Mouse (Mus musculus) forebrain, embryonic 16.5 days (tissue): ENCODE data around the gene Slc22a4. TPM values are rescaled to one million over a fixed set of nuclear protein-coding genes. Genes with fewer than 3 reads are reported as not detected.

Source experiments
- ATAC-seq: fragments of 200-750 bp; cut with Nextera tagmentation; 2 replicates; pipeline ENCODE4 v1.8.0; 2017; ENCODE audit warnings: mild to moderate bottlenecking, moderate library complexity
- H3K27ac ChIP-seq: fragments of 300-500 bp; sonication (generic); 2 replicates; pipeline ENCODE4 v1.5.1; 2014; ENCODE audit warnings: low read length, control low read depth
- H3K27me3 ChIP-seq: fragments of 300-500 bp; sonication (generic); replicated peaks from 2 replicates; pipeline ENCODE4 v1.6.1; 2014; ENCODE audit warnings: low read length; ENCODE audit not compliant: control insufficient read depth, insufficient read depth
- H3K36me3 ChIP-seq: fragments of 300-500 bp; sonication (generic); 2 replicates; pipeline ENCODE4 v1.6.1; 2014; ENCODE audit not compliant: control insufficient read depth, insufficient read depth
- H3K4me1 ChIP-seq: fragments of 300-500 bp; sonication (generic); replicated peaks from 2 replicates; pipeline ENCODE4 v1.6.1; 2014; ENCODE audit warnings: low read length; ENCODE audit not compliant: control insufficient read depth, insufficient read depth
- H3K4me2 ChIP-seq: fragments of 300-500 bp; sonication (generic); 2 replicates; pipeline ENCODE4 v1.6.1; 2014; ENCODE audit warnings: mild to moderate bottlenecking, low read length, control low read depth
- H3K4me3 ChIP-seq: fragments of 300-500 bp; sonication (generic); replicated peaks from 2 replicates; pipeline ENCODE4 v1.5.1; 2014; ENCODE audit warnings: mild to moderate bottlenecking, low read length, control low read depth
- H3K9ac ChIP-seq: fragments of 300-500 bp; sonication (generic); replicated peaks from 2 replicates; pipeline ENCODE4 v1.6.1; 2014; ENCODE audit warnings: low read depth, low read length, control low read depth
- H3K9me3 ChIP-seq: fragments of 300-500 bp; sonication (generic); 2 replicates; pipeline ENCODE4 v1.6.1; 2016; ENCODE audit warnings: low read length; ENCODE audit not compliant: control insufficient read depth
- WGBS: fragments of 180-500 bp; shearing (Covaris S2); extraction: QIAGEN DNeasy Blood & Tissue Kit; methylation state at CpG from one replicate; pipeline ENCODE4 v1.1.7; 2014; 5-methylcytosine and 5-hydroxymethylcytosine counted together
- polyA plus RNA-seq: library from polyadenylated mRNA; unstranded; fragments of >200 nt; fragmentation: Nextera tagmentation; extraction: Ambion mirVana; gene quantifications from 2 replicates; pipeline ENCODE4 v1.2.1, GENCODE M21; 2015

Gene Slc22a4
- polyA plus RNA-seq = 0.87 and 2.2 TPM in 2 replicates

DNA sequence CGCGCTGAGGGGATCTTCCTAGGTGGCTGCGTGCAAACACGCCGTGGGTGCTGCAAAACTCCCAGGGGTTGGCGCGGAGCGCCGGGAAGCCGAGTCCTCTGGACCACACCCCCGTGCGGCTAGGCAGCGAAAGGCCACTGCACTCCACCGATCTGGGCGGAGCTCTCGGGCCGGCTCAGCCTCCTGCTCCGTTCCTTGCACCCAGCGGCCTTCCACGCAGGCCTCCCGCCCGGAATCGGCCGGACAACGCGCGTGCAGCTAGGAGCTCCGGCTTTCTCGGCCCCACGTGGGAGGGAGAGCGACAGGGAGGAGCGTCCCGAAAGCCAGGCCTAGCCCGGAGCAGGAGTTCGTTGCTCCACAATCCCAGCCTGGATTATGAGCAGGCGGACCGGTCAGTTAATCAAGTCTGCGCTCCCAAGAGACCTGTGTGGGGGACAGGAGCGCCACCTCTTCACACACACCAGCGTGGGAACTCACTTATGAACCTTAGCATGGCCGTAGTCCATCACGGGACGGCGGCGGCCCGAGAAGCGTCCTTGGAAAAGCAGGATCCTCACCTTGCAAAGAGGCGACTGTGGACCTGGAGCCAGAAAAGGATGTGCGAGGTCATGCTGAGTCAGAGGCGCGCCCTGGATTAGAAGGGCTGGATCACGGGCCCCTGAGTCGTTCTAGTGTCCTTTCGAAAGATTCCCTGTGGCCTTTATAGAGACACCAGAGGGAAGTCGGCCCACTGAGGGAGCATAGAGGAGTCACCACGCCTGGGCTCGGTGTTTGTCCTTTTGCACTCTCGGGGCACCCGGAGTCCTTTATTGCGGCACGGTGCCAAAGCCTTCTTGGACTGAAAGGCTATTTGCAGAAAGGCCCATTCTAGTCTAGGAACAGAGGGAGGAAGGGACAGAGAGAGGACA lies at the start of gene Slc22a4:
Slc22a4 (minus strand) TSS at position 47 of the 908 bp plus-strand sequence.
- 3% methylated on average over 61 of the region's 61 CpGs for WGBS
- H3K9ac ChIP-seq = peak within 1 kb of the TSS; percentile 86
- H3K9me3 ChIP-seq = no peaks in the 10 kb centered on the region
- no peaks in the 10 kb centered on the region for H3K36me3 ChIP-seq
- peak within 1 kb of the TSS; percentile 67 for H3K4me3 ChIP-seq
- H3K4me2 ChIP-seq = peak within 1 kb of the TSS; percentile 100
- no peak within 1 kb of the TSS for H3K27ac ChIP-seq
- H3K4me1 ChIP-seq = peaks cover 13% of the 10 kb centered on the region
- ATAC-seq = peak; percentile 89
- peaks cover 9% of the 10 kb centered on the region for H3K27me3 ChIP-seq

- Histone ChIP-seq H3K27me3 (no peaks in the 10 kb centered on the region), H3K9me3 (no peaks in the 10 kb centered on the region), H3K4me1 (no peaks in the 10 kb centered on the region), H3K36me3 (no peaks in the 10 kb centered on the region), H3K4me3 (no peak overlapping the region), H3K4me2 (no peak overlapping the region), H3K9ac (no peak overlapping the region), H3K27ac (no peak overlapping the region)
- no peak for ATAC-seq
- 85% methylated on average over 1 of the region's 1 CpGs for WGBS
These were observed 48.2 kb upstream of the Slc22a4 start for GRCm38 (mm10) chr11:54076101-54076500.

DNA sequence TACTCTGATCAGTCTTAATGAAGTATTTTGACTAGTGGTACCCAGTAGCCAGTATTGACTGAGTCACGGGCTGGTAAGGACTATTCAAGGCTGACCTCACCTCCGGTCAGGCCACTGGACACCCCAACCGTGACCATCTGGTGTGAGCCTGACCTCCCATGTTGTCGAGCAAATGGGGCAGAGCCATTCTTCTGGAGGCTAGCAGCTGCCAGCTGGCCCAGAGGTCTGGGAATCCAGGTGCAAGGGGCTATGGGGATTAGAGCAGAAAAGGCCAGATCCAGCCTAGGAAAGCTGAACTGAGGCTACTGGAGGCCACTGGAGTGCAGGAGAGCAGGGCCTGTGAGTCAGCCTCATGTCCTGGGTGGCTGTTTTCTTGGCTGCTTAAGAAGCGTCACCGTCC lies 47.5 kb upstream of the Slc22a4 start:
- ATAC-seq = no peak
- Histone ChIP-seq H3K4me2 (no peak overlapping the region), H3K36me3 (no peaks in the 10 kb centered on the region), H3K27ac (no peak overlapping the region), H3K4me3 (no peak overlapping the region), H3K9me3 (no peaks in the 10 kb centered on the region), H3K4me1 (no peaks in the 10 kb centered on the region), H3K27me3 (no peaks in the 10 kb centered on the region), H3K9ac (no peak overlapping the region)
- 80% methylated on average over 6 of the region's 6 CpGs for WGBS

DNA sequence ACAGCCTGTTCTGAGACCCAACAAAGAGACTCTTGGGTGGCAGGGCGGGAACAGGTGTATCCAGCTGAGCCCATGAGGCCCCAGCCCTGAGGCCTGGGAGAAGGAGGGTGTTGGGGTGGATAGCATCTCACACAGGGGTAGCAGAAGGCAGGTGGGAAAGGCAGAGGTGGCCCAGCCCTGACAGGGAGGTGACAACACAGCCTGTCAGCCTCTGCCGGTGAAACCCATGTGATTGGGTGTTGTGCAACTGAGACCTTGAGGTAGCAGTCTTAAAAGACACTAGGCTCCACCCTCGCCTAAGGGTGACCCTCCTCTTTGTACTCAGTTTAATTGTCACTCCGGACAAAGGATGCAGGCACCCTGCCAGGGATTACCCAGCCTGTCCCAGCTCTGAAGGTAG lies 45.4 kb upstream of the Slc22a4 start:
- Histone ChIP-seq H3K27me3 (no peaks in the 10 kb centered on the region), H3K9me3 (no peaks in the 10 kb centered on the region), H3K36me3 (no peaks in the 10 kb centered on the region), H3K4me3 (no peak overlapping the region), H3K27ac (no peak overlapping the region), H3K4me1 (peaks cover 7% of the 10 kb centered on the region), H3K4me2 (no peak overlapping the region), H3K9ac (no peak overlapping the region)
- ATAC-seq = no peak
- WGBS = 31% methylated on average over 4 of the region's 4 CpGs

- H3K4me1 ChIP-seq = peaks cover 20% of the 10 kb centered on the region
- H3K4me3 ChIP-seq = no peak overlapping the region
- H3K27ac ChIP-seq = no peak overlapping the region
- H3K9ac ChIP-seq = no peak overlapping the region
- no peak overlapping the region for H3K4me2 ChIP-seq
- no peaks in the 10 kb centered on the region for H3K9me3 ChIP-seq
- no peak for ATAC-seq
- WGBS = 91% methylated on average over 5 of the region's 5 CpGs
- no peaks in the 10 kb centered on the region for H3K27me3 ChIP-seq
- no peaks in the 10 kb centered on the region for H3K36me3 ChIP-seq
These were observed 44.0 kb upstream of the Slc22a4 start for GRCm38 (mm10) chr11:54071726-54072445.

- H3K4me2 ChIP-seq = peak within 1 kb of the TSS; percentile 89
- no peaks in the 10 kb centered on the region for H3K27me3 ChIP-seq
- under 1% methylated on average over 49 of the region's 61 CpGs for WGBS
- no peak within 1 kb of the TSS for H3K27ac ChIP-seq
- ATAC-seq = peak; percentile 79
- peak within 1 kb of the TSS; percentile 63 for H3K4me3 ChIP-seq
- H3K9ac ChIP-seq = peak within 1 kb of the TSS; percentile 71
- peaks cover 20% of the 10 kb centered on the region for H3K4me1 ChIP-seq
- no peaks in the 10 kb centered on the region for H3K36me3 ChIP-seq
- no peaks in the 10 kb centered on the region for H3K9me3 ChIP-seq
These were observed 40.9 kb upstream of the Slc22a4 start, which contains the start of gene Pdlim4 for GRCm38 (mm10) chr11:54068520-54069371. TSS of gene Pdlim4 (minus strand) at chr11:54069014.

DNA sequence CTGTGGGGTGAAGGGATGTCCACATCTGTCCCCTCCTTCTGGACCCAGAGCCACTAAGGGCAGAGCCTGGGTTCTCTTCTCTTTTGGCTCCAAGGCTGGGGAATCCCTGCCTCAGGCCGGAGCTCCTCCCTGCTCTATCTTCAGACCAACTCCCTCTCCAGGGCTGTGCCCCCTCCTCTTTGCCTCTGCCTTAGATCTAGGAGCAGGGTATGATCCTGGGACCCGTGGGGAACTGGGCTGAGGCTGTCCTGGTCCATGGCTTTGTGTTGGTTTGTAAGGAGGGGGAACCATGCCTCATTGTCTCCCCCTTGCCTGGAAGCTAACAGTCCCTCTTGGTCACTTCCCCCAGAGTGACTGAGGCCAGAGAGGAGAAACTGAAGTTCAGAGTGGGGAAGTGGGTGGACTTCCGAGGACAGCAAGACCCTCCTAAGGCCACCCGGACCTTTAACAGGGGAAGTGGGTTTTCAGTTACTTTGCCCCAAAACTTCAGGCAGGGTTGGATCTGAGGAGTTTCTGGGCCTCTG lies 40.2 kb upstream of the Slc22a4 start:
- Histone ChIP-seq H3K9me3 (no peaks in the 10 kb centered on the region), H3K36me3 (no peaks in the 10 kb centered on the region), H3K4me2 (peak overlapping the region; percentile 89), H3K9ac (peak overlapping the region; percentile 71), H3K27ac (no peak overlapping the region), H3K4me1 (peaks cover 20% of the 10 kb centered on the region), H3K4me3 (peak overlapping the region; percentile 63), H3K27me3 (no peaks in the 10 kb centered on the region)
- ATAC-seq = no peak
- 42% methylated on average over 4 of the region's 4 CpGs for WGBS

DNA sequence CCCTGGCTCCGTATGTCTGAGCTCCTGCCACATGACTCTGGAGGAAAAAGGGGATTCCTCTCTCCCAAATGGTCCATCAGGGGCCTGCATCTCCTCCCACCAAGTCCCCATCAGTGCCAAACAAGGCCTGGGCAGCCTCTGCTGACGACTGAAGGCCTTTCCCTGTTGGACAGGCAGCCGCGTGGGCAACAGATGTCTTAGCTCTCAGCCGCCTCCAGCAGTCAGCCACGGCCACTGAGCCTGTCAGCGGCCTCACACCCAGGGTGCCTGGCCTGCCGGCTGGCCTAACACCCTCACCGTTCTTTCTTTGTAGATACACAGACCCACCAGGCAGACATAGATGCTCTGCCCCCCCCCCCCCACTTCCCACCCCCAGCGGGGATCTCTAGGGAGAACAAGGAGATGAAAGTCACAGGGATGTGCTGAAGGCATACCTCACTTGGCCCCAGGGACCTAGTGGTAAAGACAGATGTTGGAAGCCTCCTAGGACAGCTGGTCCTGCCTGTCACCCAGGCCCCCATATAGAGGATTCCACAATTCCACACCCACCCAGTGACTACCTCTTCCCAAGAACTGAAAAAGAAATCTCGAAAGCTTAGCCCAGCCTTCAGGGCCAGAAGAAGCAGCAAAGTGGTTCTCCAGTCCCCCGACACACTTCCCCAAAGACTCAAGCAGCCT lies 39.6 kb upstream of the Slc22a4 start:
- Histone ChIP-seq H3K4me2 (peak overlapping the region; percentile 89), H3K27me3 (no peaks in the 10 kb centered on the region), H3K36me3 (no peaks in the 10 kb centered on the region), H3K4me1 (peaks cover 25% of the 10 kb centered on the region), H3K9me3 (no peaks in the 10 kb centered on the region), H3K4me3 (peak overlapping the region; percentile 63), H3K9ac (0 out of 2 replicates have a peak overlapping the region, but pooled peaks have one; percentile 71), H3K27ac (no peak overlapping the region)
- 41% methylated on average over 12 of the region's 12 CpGs for WGBS
- no peak for ATAC-seq
